Mouse (Mus musculus) forebrain, postnatal 0 days (tissue): ENCODE measurements around the gene Hrh3. TPM values are rescaled to one million over a fixed set of nuclear protein-coding genes. Genes with fewer than 3 reads are reported as not detected.

Experiments used
- ATAC-seq: fragments of 200-750 bp; cut with Nextera tagmentation; 2 replicates; pipeline ENCODE4 v1.8.0; 2017; ENCODE audit warnings: mild to moderate bottlenecking, moderate library complexity
- DNase-seq: peaks from one replicate; pipeline ENCODE4 v3.0.0-alpha.2; 2015
- H3K27ac ChIP-seq: fragments of 300-500 bp; sonication (generic); 2 replicates; pipeline ENCODE4 v1.5.1; 2014; ENCODE audit warnings: low read depth, mild to moderate bottlenecking, antibody characterized with exemption, low read length, moderate library complexity, mixed read lengths
- H3K27me3 ChIP-seq: fragments of 300-500 bp; sonication (generic); 2 replicates; pipeline ENCODE4 v1.6.1; 2014; ENCODE audit warnings: mild to moderate bottlenecking, low read length, mixed read lengths; ENCODE audit not compliant: insufficient read depth
- H3K36me3 ChIP-seq: fragments of 300-500 bp; sonication (generic); 2 replicates; pipeline ENCODE4 v1.6.1; 2014; ENCODE audit warnings: mild to moderate bottlenecking, moderate library complexity; ENCODE audit not compliant: insufficient read depth
- H3K4me1 ChIP-seq: fragments of 300-500 bp; sonication (generic); 2 replicates; pipeline ENCODE4 v1.6.1; 2014; ENCODE audit warnings: antibody characterized with exemption; ENCODE audit not compliant: insufficient read depth
- H3K4me2 ChIP-seq: fragments of 300-500 bp; sonication (generic); 2 replicates; pipeline ENCODE4 v1.6.1; 2014; ENCODE audit warnings: low read depth, mild to moderate bottlenecking, moderate library complexity
- H3K4me3 ChIP-seq: fragments of 300-500 bp; sonication (generic); 2 replicates; pipeline ENCODE4 v1.5.1; 2014; ENCODE audit warnings: low read depth, low read length, mixed read lengths
- H3K9ac ChIP-seq: fragments of 300-500 bp; sonication (generic); 2 replicates; pipeline ENCODE4 v1.6.1; 2014; ENCODE audit warnings: mild to moderate bottlenecking
- H3K9me3 ChIP-seq: fragments of 300-500 bp; sonication (generic); 2 replicates; pipeline ENCODE4 v1.6.1; 2016; ENCODE audit warnings: low read length
- CTCF ChIP-seq: sonication (generic); IDR thresholded peaks from 2 replicates; pipeline ENCODE4 v1.5.1; 2016; ENCODE audit warnings: antibody characterized with exemption, control low read depth, low read depth
- WGBS: fragments of 180-500 bp; shearing (Covaris S2); extraction: QIAGEN DNeasy Blood & Tissue Kit; methylation state at CpG from one replicate; pipeline ENCODE4 v1.1.7; 2014; 5-methylcytosine and 5-hydroxymethylcytosine counted together
- polyA plus RNA-seq: library from polyadenylated mRNA; unstranded; fragments of >200 nt; fragmentation: Nextera tagmentation; extraction: Ambion mirVana; gene quantifications from 2 replicates; pipeline ENCODE4 v1.2.1, GENCODE M21; 2015
- total RNA-seq: library from RNA; depleted of rRNA; stranded (reverse); fragments of >200 nt; gene quantifications from 2 replicates; pipeline ENCODE4 v1.2.3, GENCODE M21; 2014

The Hrh3 gene
- total and polyA plus RNA-seq, 2 experiments from 2014 or later: 6.1 to 11.3 TPM

DNA sequence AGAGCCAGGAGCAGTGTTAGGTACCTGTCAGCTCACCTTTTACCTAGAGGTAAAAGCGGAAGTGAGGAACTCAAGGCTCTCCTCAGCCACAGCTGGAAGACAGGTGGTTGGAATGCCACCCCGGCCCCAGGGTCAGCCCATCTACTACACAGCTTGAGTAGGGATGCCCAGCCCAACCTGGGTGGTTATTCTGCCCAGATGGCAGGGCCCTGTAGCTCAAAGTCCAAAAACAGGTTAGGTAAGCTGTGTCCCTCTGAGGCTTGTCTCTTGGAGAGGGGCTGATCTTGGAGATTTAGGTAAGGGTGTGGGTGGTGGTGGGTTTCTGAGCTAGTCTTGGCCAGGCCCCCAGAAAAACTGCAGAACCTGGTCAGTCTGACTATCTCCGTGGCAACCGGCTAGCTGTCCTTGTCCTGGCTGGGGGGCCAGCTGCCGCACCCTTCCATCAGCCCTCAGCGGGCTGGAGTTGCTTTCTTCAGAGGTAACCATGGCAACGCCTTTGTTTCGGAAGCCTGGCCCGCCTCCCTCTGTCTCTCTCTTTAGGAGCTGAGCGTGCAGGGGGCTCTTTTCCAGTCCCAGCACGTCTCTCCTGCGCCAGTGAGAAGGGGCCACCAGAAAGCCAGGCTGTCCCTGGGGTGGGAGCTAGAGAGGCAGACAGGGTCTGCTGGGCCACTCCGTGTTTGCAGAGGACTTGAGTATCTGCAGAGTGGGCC is 13.4 kb upstream of the Hrh3 start:
- Histone ChIP-seq H3K27me3 (no peaks in the 10 kb centered on the region), H3K9ac (no peak overlapping the region), H3K27ac (peak overlapping the region; percentile 69), H3K4me3 (peak overlapping the region; percentile 5; the same call in 1 of the 2 replicates), H3K4me1 (peaks cover 25% of the 10 kb centered on the region), H3K36me3 (no peaks in the 10 kb centered on the region), H3K4me2 (peak overlapping the region; percentile 85), H3K9me3 (no peaks in the 10 kb centered on the region)
- 8% methylated on average over 13 of the region's 13 CpGs for WGBS
- DNase-seq (peak; percentile 83), ATAC-seq (peak; percentile 21)
- no peak for TF ChIP-seq CTCF

DNA sequence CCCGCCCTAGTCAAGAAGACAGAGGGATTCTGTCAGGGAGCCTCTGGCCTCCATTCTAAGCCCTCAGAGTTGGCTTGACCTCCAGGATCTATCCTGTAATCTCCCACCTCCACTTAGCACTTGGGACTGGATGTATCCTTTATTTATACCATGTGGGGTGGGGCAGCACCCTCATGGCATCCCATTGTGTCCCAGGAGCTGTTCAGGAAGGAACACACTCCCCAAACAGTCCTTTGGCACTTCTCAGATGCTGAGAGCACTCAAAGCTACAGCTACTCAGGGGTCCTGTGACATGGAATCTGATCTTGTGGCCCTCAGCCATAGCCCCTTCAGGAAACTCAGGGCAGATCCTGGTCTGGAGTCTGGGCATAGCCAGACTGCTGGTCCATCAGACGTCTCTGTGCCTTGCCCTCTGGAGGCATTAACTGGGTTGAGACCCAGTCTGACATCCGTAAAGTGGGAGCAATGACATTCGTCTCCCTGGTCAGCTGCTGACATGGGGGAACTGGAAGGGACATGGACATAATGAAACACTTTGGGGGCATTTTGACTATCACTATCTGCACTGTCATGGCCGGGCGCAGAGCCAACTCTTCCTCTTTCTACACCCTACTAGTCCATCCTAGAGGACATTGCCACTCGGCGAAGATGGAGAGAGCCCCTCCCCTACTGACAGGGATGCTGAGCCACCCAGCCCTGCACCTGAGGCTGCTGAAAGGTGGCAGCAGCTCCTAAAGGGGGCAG is 12.6 kb upstream of the Hrh3 start:
- no peak overlapping the region for H3K27ac ChIP-seq
- WGBS: 72% methylated on average over 8 of the region's 8 CpGs
- no peaks in the 10 kb centered on the region for H3K36me3 ChIP-seq
- no peaks in the 10 kb centered on the region for H3K27me3 ChIP-seq
- H3K9me3 ChIP-seq: no peaks in the 10 kb centered on the region
- no peak for DNase-seq
- ATAC-seq: no peak
- H3K9ac ChIP-seq: no peak overlapping the region
- no peak overlapping the region for H3K4me3 ChIP-seq
- H3K4me2 ChIP-seq: 0 out of 2 replicates have a peak overlapping the region, but pooled peaks have one; percentile 85
- TF ChIP-seq CTCF: no peak
- H3K4me1 ChIP-seq: peaks cover 25% of the 10 kb centered on the region

DNA sequence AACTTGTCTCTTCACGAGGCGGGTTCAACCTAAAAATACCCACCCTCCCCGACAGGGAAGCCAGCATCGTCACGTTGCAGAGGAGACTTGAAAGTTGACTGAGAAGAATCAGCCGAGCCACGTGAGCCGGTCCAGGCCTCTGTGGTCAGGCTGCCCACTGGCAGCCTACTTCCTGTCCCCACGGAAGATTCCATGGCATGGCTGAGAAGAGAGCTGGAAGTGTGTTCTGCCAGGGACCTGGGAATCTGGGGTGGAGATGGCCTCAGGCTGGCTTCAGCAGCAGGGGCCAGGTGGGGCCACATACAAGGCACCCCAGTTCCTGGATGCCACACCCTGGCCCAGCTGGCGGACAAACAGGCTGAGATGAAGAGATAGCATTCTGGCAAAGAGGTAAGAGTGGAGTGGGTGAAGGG is 11.8 kb upstream of the Hrh3 start:
- no peak for TF ChIP-seq CTCF
- no peak for DNase-seq
- H3K4me1 ChIP-seq: peaks cover 25% of the 10 kb centered on the region
- no peak for ATAC-seq
- H3K4me3 ChIP-seq: no peak overlapping the region
- H3K36me3 ChIP-seq: no peaks in the 10 kb centered on the region
- no peak overlapping the region for H3K27ac ChIP-seq
- H3K4me2 ChIP-seq: no peak overlapping the region
- H3K27me3 ChIP-seq: no peaks in the 10 kb centered on the region
- 69% methylated on average over 10 of the region's 10 CpGs for WGBS
- no peaks in the 10 kb centered on the region for H3K9me3 ChIP-seq
- H3K9ac ChIP-seq: no peak overlapping the region

DNA sequence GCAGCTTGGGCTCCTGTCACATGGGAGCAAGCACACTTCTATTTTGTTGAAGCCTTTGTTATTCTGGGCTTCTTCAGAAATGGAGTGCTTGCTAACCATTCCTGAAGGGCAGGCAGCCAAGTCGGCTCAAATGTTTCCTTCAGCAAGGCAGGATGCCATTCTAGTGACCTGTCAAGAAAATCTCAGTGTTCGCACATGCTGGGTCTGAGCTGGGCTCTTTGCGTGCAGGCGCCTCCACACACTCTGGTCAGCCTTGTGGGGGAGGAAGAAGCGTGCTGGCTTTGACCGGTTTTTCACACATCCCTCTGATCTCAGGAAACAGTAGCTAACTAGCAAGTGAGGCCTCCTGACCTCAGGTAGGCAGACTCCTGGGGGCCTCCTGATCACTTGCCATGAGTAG is 11.0 kb upstream of the Hrh3 start:
- no peaks in the 10 kb centered on the region for H3K27me3 ChIP-seq
- peaks cover 23% of the 10 kb centered on the region for H3K4me1 ChIP-seq
- no peak overlapping the region for H3K4me2 ChIP-seq
- H3K4me3 ChIP-seq: no peak overlapping the region
- WGBS: 20% methylated on average over 6 of the region's 6 CpGs
- no peaks in the 10 kb centered on the region for H3K9me3 ChIP-seq
- H3K9ac ChIP-seq: no peak overlapping the region
- H3K36me3 ChIP-seq: no peaks in the 10 kb centered on the region
- H3K27ac ChIP-seq: no peak overlapping the region
- DNase-seq: no peak
- ATAC-seq: no peak
- no peak for TF ChIP-seq CTCF

DNA sequence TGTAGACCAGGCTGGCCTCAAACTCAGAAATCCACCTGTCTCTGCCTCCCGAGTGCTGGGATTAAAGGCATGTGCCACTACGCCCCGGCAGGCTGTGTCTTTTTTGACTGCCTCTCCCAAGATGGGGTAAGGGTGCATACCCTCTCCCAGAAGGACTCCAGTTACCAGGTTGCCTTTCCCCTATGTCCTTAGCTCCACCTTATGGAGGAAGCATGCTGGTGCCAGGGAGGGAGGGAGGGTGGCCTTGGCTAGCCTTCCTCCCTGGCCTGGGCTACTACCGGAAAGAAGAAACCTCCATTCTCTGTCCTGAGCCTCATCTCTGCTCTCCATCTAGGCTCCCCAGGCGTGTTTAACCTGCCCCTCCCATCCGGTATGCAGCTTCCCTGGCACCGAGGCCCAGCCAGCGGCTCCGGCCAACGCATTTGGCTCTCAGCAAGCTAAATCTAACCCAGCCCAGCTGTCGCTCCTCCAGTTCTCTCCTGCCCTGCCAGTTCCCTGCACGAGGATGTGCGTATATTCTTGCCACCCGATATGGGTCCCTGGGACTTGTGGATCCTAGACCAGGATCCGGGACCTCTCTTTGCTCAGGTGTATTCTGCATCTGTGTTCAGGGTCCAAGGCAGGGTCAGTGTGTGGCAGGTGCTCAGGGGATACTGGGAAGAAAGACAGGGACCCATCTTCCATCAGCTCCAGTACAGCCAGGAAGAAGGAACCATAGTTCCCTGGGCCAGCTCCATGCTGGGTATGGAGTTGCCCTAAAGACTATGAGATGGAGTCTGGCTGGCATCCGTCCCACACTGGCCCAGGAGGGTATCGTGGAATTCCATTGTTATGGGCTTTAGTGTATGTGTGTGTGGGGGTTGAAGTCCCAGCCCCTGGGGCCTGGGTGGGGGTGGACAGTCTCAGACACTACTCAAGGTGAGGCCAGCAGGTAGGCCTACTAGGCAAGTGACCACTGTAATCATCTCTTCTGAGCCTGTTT is 9.9 kb upstream of the Hrh3 start:
- peak; percentile 34 for TF ChIP-seq CTCF
- peak overlapping the region; percentile 9; the same call in 1 of the 2 replicates for H3K27ac ChIP-seq
- peaks cover 19% of the 10 kb centered on the region for H3K4me1 ChIP-seq
- no peak overlapping the region for H3K4me3 ChIP-seq
- H3K4me2 ChIP-seq: no peak overlapping the region
- DNase-seq (peak; percentile 63), ATAC-seq (no peak)
- H3K9me3 ChIP-seq: no peaks in the 10 kb centered on the region
- no peak overlapping the region for H3K9ac ChIP-seq
- WGBS: 36% methylated on average over 17 of the region's 17 CpGs
- H3K36me3 ChIP-seq: no peaks in the 10 kb centered on the region
- H3K27me3 ChIP-seq: no peaks in the 10 kb centered on the region

DNA sequence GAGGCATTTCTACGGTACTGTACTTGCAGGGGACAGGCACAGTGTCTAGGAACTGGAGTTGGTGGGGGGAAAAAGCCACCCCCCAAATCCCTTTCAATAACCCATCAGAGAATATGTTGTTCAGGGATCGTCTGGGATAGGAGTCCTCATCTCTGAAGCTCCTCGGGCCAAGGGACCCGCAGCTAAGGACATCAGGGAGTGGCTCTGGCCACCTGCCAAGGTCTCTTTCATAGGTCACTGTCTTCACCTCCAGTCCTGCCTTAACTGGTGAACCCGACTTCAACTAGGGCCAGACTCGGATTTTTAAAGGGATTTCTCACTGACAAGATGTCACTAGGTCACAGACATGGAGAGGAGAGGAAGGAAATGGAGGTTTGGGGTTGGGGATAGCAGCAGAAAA is 4.0 kb upstream of the Hrh3 start:
- no peaks in the 10 kb centered on the region for H3K4me1 ChIP-seq
- H3K4me3 ChIP-seq: no peak overlapping the region
- no peaks in the 10 kb centered on the region for H3K36me3 ChIP-seq
- 67% methylated on average over 6 of the region's 6 CpGs for WGBS
- H3K27me3 ChIP-seq: peaks cover 12% of the 10 kb centered on the region; the same call in 1 of the 2 replicates
- H3K9ac ChIP-seq: no peak overlapping the region
- no peak overlapping the region for H3K27ac ChIP-seq
- DNase-seq: no peak
- ATAC-seq: no peak
- no peak for TF ChIP-seq CTCF
- H3K4me2 ChIP-seq: no peak overlapping the region
- no peaks in the 10 kb centered on the region for H3K9me3 ChIP-seq
